Mouse (Mus musculus) cerebellum, adult (tissue): ENCODE data around the gene Hs3st3b1.
A peak's percentile ranks its signal among the peaks of the same experiment; 100 is the strongest.

Source experiments
- ATAC-seq: cut with Nextera tagmentation; 2 replicates; pipeline ENCODE4 v1.9.2; 2017; ENCODE audit warnings: mild to moderate bottlenecking, moderate library complexity, mixed read lengths; ENCODE audit not compliant: insufficient number of reproducible peaks, low FRiP score, low TSS enrichment

The Hs3st3b1 gene

DNA sequence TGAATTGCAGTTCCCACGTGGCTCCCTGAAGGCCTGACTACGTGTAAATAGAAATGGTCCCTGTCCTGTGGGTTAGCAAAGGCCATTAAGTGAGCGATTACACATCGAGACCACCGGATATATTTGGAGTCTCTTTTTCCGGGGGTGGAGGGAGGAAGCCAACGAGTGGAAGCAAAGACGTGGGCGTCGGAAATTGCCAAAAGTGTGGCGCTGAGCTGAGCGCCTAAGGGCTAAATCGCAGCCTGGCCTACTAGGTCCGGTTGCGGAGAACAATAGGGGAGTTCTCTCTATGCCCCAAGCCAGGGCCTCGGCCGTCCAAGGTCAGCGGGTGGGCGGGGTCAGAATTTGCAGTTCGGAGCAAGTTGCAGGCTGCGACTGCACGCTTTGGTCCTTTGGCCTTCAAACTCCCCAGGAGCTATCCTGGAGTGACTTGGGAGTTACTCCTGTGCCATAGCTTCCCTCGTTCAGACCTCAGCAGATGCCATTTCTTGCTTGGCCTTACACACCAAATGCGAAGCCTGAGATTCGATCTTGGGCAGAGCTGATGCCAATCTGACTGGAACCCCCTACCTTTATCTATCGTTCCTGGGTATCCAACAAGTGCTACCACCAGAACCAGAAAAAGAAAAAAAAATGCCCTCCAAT lies 2.3 kb upstream of the Hs3st3b1 start:
- no peak for ATAC-seq

GRCm38 (mm10) chr11:63923386-63923785 lies 1.3 kb upstream of the Hs3st3b1 start:
- ATAC-seq, result no peak

DNA sequence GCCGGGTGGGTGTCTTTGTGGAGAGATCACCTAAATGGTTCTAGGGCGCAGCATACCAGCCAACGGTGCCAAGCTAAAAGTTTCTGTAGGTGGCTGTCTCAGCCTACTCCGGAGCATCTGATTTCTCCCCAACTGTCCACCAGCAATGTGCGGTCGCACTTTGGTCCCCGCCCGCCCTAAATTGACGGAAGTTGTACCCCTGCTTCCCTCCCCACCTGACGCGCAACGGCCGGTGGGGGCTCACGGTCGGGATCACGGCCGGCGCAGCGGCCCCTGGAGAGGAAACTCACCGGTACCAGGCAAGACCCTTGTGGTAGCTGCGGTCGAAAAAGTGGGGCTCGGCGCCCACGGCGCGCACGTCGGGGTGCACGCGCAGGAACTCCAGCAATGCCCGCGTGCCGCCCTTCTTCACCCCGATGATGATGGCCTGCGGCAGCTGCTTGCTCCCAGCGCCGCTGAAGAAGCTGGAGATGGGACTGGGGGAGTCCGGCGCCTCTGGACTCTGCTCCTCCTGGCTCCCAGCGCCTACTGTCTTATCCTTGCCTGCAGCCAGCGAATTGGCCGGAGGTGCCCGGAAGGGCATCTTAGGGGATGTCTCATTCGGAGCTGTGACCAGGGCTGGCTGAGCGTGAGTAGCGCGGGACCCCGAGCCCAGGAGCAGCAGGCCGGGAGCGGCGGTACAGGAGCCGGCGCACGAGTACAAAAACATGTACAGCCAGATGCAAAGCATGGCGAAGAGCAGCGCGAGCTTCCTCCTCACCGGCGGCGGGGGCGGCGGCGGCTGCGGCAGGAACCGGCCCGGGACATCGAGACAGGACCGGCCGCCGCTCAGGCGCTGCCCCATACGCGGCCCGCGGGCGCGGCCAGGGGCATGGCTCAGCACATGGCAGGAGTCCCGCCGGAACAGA lies 792 bp downstream of the Hs3st3b1 start:
- ATAC-seq, result no peak

DNA sequence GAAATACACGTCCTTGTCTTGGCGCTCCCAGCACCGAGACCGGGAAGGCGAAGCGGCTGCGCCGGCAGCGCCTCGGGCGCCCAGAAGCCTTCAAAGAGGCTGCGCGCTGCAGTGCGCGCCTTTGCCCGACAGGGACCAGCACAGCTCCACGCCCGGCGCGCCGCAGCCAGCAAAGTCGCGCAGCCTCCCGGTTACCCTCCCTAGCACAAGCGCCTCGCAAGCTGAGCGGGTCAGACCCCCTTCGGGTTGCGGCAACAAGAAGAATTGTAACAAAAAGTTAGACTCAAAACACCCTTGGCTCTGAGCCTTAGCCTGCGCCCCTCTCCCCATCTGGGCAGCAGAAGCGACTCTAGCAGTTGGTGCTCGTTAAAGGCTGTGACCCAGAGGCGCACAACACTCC lies 1.6 kb downstream of the Hs3st3b1 start:
- no peak for ATAC-seq

DNA sequence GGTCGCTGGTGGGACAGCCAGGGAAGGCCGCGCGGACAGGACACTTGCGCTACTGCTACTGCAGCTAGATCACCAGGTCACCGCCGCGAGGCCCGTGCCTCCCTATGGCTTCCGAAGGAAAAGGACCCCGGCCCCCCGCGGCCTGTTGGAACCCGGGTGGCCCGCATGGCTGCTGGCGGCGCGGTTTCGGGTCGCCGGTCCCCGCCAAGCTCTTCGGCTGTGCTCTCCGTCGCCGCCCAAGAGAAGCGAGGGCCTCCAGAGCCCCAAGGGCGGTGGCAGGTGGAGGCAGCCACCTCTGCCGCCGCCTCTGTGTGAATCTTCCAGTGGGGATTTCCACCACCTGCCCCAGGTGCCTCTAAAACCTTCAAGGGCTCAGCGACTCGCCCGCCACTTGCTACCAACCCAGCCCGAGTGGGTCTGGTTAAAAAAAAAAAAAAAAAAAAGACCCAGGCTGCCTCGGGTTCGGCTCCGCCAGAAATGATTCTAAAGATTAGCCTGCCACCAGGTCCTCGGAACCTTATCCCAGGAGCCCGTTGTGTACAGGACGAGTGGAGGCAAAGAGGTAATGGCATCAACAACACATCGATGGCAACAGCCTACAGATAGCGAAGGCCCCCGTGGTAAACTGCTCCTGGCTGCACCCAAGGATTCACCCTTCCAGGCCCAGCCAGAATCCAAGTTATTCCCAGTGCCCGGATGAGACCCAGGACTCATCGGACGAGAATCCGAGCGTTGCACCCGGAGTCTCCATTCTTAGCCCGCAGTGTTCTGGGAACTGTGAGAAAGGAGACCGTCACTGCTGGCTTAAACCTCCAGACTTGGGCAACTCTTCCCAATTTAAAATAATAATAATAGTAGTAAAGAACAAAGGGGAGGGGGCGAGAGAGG lies 2.6 kb downstream of the Hs3st3b1 start:
- ATAC-seq, result no peak

- ATAC-seq, result no peak
Measured at GRCm38 (mm10) chr11:63918321-63919105, 3.6 kb downstream of the Hs3st3b1 start.

GRCm38 (mm10) chr11:63917561-63917960 lies 4.5 kb downstream of the Hs3st3b1 start:
- ATAC-seq, result no peak

DNA sequence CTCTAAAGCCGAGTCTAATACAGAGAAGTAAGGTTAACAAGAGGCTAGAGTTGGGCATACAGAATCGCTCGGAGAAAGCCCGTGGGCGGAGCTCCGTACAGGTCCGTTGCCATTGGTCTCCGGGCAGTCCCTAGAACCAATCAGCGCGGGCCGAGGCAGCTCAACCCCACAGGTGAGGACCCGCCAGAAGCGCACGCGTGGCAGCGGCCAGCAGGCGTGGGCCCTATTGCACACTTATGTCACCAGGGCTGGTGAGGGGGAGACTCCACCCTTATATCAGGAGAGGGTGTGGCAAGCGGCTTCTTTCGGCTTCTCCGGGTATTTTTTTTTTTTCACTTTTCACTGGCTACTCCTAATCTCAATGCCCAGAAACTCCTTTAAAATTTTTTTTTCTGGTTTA lies 7.7 kb downstream of the Hs3st3b1 start:
- peak; percentile 80 for ATAC-seq

DNA sequence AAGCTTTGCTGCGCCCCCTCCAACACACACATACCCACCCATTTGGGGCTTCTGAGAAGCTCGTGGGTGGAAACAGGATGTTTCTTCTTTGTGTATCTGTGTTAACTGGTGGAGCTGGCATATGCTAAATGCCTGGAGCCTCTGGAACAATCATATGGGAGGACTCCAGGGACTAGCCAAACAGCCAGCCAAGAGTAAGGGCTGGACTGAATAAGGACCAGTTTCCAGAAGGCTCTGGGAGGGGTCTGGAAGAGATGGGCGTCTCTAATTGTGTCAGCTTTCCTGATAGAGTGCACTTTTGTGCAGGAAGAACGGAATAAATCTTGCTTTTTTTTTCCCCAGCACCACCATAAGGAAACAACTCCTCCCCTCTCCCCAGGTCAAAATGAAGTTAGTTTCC lies 8.2 kb downstream of the Hs3st3b1 start:
- ATAC-seq, result no peak

DNA sequence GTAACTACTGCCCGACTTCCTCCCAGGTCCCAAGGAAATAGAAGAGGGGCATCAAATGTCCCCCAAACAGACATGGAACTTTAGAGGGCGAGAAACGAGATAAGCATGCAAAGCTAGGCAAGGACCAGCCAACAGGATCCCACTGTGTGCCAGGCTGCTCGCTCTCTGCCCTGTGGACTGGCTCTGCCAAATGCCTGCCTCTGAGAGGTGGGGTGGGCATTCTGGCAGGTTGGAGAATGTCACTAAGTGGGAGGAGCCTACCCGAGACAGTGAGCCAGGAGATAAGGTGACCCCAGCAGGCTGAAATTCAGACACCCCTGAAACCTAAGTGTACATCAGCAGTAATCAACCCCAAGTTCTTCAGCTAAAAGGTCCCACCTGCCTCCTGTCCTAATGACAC lies 11.1 kb downstream of the Hs3st3b1 start:
- no peak for ATAC-seq

GRCm38 (mm10) chr11:63909961-63910360 lies 12.1 kb downstream of the Hs3st3b1 start:
- ATAC-seq, result no peak

GRCm38 (mm10) chr11:63908500-63908899 lies 13.6 kb downstream of the Hs3st3b1 start:
- ATAC-seq, result no peak

DNA sequence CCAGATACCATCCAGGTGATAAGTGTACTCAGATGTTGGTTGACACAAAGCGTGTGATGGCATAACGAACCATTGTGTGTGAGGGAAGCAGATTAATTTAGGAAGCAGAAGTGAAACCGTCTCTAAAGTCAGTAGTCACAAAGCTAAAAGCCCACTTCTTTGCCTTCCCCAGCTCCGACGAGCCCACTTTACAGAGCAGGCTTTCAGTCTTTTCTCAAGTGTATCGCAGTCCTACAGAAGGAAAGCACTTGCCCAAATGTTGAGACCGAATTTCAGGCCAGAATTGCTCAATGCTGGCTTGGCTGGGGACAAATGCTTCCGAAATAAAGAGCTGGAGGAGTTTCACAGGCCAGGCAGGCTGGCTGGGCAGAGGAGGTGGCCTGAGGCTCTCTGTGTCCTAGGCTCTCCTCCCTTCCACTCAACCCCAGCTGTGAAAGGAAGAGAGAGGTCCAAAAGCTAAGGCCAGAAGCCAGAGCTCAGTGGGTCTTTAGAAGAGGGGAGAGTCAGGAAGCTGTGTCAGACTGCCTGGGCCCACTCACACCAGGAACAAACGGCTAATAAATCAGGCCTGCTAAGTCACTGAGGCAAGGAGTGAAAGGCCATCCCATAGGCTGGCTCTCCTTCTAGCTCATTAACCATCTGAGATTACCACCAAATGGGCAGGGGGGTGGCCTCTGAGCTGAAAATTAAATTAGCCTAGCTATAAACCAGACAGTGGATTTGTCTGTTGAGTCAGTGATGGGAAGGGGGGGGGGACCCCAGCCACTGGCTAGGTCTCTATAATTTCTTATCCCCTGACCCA lies 15.3 kb downstream of the Hs3st3b1 start:
- ATAC-seq, result no peak

GRCm38 (mm10) chr11:63904787-63905186 lies 17.3 kb downstream of the Hs3st3b1 start:
- ATAC-seq, result no peak

DNA sequence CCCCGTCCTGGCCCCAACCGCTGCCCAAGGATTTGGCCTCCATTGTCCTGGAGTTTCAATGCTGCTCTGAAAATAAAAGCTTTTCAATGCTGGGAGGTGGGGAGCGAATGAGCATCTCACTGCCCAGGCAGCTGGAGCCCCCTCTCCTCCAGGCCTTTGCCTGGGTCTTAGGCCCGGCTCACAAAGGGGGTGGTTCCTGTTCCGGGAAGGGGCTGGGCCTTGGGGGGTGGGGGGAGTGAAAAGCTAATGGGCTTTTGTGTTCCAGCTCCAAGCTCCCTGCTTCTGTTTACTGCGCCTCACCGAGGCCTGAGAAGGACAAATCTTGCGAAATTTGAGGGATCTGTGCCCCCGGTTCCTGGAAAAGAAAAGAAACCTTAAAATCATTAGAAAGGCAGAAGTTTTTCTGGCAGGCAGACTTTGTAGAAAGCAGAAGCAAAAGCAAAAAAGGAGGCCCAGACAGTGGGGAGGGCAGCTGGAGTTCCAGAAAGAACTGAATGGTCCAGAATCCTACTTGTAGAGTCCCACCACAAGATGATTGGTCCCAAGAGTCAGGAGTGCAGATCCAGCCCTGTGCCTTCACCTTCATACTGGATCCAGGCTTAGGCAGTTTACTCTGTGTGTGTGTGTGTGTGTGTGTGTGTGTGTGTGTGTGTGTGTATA lies 23.5 kb downstream of the Hs3st3b1 start:
- ATAC-seq, result no peak

- ATAC-seq, result no peak
Measured at GRCm38 (mm10) chr11:63897856-63898508, 24.1 kb downstream of the Hs3st3b1 start.

- no peak for ATAC-seq
Measured at GRCm38 (mm10) chr11:63897011-63897410, 25.1 kb downstream of the Hs3st3b1 start.

- ATAC-seq, result no peak
Measured at GRCm38 (mm10) chr11:63894188-63894587, 27.9 kb downstream of the Hs3st3b1 start.
